Mouse (Mus musculus): Measurements from ENCODE around the gene Spop. TPM values are rescaled to one million over a fixed set of nuclear protein-coding genes. Genes with fewer than 3 reads are reported as not detected.
A peak's percentile ranks its signal among the peaks of the same experiment; 100 is the strongest.

Spop gene
- polyA plus RNA-seq, 1 experiment, result 19.6 TPM

DNA sequence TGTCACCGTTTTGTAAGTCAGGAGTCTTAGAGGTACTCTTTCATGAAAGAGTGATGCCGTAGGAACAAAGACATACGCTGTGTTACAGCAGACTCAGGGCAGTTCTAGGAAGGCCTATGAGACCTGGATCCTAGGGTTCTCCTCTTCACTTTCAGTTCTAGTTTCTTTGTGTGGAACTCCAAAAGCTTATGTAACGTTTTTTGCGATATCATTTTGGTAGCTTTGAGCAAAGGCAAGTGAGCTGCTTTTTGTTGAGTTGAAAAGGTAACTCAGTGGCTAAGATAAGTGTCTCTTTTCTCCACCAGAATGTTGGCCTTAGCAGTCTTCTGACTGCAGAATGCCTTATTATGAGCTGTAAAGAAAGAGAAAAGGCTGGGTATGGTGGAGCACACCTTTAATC is 3.5 kb downstream of the Spop start:
- Histone ChIP-seq H3K4me3 (ENCODE audit: control insufficient read depth, low read depth, low read length) (peak overlapping the region; percentile 72), H3K36me3 (ENCODE audit: control insufficient read depth, insufficient read depth, low read length) (no peaks in the 10 kb centered on the region), H3K27ac (ENCODE audit: control insufficient read depth, insufficient read depth, low read depth, low read length) (peak overlapping the region; percentile 81), H3K27me3 (ENCODE audit: control insufficient read depth, insufficient read depth, low read length) (no peaks in the 10 kb centered on the region), H3K4me1 (ENCODE audit: control insufficient read depth, insufficient read depth, low read length) (peaks cover 4% of the 10 kb centered on the region; the same call in 1 of the 2 replicates)
- TF ChIP-seq POLR2A (IDR thresholded peaks at IDR 0.05; ENCODE audit: control insufficient read depth, low read depth, low read length) (no peak), CTCF (IDR thresholded peaks at IDR 0.05; ENCODE audit: control insufficient read depth, insufficient read depth, insufficient replicate concordance, low read depth, low read length) (no peak)

DNA sequence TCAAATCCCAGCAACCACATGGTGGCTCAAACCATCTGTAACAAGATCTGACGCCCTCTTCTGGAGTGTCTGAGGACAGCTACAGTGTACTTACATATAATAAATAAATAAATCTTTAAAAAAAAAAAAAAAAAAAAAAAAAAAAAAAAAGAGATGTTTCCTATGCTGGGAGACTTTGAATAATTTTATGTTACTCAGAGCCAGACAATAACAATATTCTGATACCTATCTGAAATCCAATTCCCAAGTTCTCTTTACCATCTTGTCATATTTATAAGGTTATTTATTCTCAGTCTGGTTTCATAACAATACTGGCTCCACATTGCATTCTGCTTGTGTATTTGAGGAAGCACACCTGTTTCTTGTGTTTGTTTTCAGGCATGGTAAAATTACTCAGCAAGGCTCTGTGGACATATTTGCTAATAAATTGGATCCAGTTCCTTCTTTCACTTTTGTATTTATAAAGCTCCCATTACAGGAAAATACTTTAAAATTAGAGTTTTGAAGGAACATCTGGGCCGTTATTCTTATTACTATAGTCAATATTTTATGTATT is 7.1 kb downstream of the Spop start:
- H3K27ac ChIP-seq (ENCODE audit: control insufficient read depth, insufficient read depth, low read depth, low read length), result no peak overlapping the region
- TF ChIP-seq POLR2A (IDR thresholded peaks at IDR 0.05; ENCODE audit: control insufficient read depth, low read depth, low read length) (no peak), CTCF (IDR thresholded peaks at IDR 0.05; ENCODE audit: control insufficient read depth, insufficient read depth, insufficient replicate concordance, low read depth, low read length) (no peak)
- no peak overlapping the region for H3K4me3 ChIP-seq (ENCODE audit: control insufficient read depth, low read depth, low read length)
- H3K4me1 ChIP-seq (ENCODE audit: control insufficient read depth, insufficient read depth, low read length), result no peaks in the 10 kb centered on the region
- H3K36me3 ChIP-seq (ENCODE audit: control insufficient read depth, insufficient read depth, low read length), result no peaks in the 10 kb centered on the region
- H3K27me3 ChIP-seq (ENCODE audit: control insufficient read depth, insufficient read depth, low read length), result no peaks in the 10 kb centered on the region

DNA sequence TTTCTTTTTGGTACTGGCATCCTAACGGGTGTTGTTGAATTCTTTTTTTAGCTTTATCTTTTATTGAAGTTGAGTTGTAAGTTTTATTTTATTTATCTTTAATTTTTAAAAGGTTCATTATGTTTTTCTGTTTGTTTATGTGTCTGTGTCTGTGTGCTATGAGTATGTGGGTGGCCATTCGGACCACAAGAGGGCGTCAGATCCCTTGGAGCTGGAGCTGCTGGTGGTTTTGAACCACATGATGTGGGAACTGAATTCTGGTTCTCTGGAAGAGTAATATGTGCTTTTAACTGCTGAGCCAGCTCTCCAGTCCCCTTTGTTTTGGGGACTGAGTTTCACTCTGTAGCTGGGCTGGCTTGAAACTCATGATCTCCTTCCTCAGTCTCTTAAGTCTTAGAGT is 9.6 kb downstream of the Spop start:
- TF ChIP-seq POLR2A (IDR thresholded peaks at IDR 0.05; ENCODE audit: control insufficient read depth, low read depth, low read length), result no peak
- peak; percentile 14; the same call in 1 of the 2 replicates for TF ChIP-seq CTCF (IDR thresholded peaks at IDR 0.05; ENCODE audit: control insufficient read depth, insufficient read depth, insufficient replicate concordance, low read depth, low read length)
- H3K4me3 ChIP-seq (ENCODE audit: control insufficient read depth, low read depth, low read length), result no peak overlapping the region
- no peaks in the 10 kb centered on the region for H3K27me3 ChIP-seq (ENCODE audit: control insufficient read depth, insufficient read depth, low read length)
- no peaks in the 10 kb centered on the region for H3K36me3 ChIP-seq (ENCODE audit: control insufficient read depth, insufficient read depth, low read length)
- no peaks in the 10 kb centered on the region for H3K4me1 ChIP-seq (ENCODE audit: control insufficient read depth, insufficient read depth, low read length)
- no peak overlapping the region for H3K27ac ChIP-seq (ENCODE audit: control insufficient read depth, insufficient read depth, low read depth, low read length)

DNA sequence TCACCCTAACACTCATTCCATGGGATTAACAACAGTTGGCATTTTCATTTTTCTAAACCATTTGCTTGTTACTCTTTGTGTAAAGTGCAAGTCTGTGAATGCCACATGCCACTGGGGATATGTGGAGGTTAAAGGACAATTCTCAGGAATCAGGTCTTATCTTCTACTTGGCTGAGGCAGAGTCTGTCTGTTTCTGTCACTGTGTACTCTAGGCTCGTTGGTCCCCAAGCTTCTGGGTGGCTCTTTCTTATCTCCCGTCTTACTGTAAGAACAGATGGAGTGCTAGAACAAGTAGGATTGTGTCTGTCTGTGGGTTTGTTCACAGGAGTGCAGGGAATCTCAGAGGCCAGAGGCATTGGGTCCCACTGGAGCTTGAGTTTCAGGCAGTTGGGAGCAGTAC is 17.5 kb downstream of the Spop start:
- no peaks in the 10 kb centered on the region for H3K4me1 ChIP-seq (ENCODE audit: control insufficient read depth, insufficient read depth, low read length)
- TF ChIP-seq POLR2A (IDR thresholded peaks at IDR 0.05; ENCODE audit: control insufficient read depth, low read depth, low read length) (no peak), CTCF (IDR thresholded peaks at IDR 0.05; ENCODE audit: control insufficient read depth, insufficient read depth, insufficient replicate concordance, low read depth, low read length) (no peak)
- H3K27me3 ChIP-seq (ENCODE audit: control insufficient read depth, insufficient read depth, low read length), result no peaks in the 10 kb centered on the region
- no peak overlapping the region for H3K4me3 ChIP-seq (ENCODE audit: control insufficient read depth, low read depth, low read length)
- H3K27ac ChIP-seq (ENCODE audit: control insufficient read depth, insufficient read depth, low read depth, low read length), result 0 out of 2 replicates have a peak overlapping the region, but pooled peaks have one; percentile 36
- no peaks in the 10 kb centered on the region for H3K36me3 ChIP-seq (ENCODE audit: control insufficient read depth, insufficient read depth, low read length)

DNA sequence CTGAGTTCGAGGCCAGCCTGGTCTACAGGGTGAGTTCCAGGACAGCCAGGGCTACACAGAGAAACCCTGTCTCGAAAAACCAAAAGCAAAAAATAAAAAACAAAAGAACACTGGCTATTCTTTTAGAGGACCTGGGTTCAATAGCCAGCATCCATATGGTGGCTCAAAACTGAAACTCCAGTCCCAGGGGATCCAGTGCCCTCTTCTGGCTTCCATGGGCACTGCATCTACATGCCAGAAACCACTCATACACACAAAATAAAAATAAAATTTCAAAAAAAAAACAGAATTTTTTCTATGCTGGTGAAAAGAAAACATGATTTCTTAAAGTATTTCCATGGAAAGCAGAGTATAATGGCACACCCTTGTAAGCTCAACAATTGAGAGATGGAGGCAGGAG is 18.3 kb downstream of the Spop start:
- H3K36me3 ChIP-seq (ENCODE audit: control insufficient read depth, insufficient read depth, low read length), result no peaks in the 10 kb centered on the region
- H3K4me3 ChIP-seq (ENCODE audit: control insufficient read depth, low read depth, low read length), result no peak overlapping the region
- no peaks in the 10 kb centered on the region for H3K27me3 ChIP-seq (ENCODE audit: control insufficient read depth, insufficient read depth, low read length)
- H3K4me1 ChIP-seq (ENCODE audit: control insufficient read depth, insufficient read depth, low read length), result no peaks in the 10 kb centered on the region
- TF ChIP-seq POLR2A (IDR thresholded peaks at IDR 0.05; ENCODE audit: control insufficient read depth, low read depth, low read length) (no peak), CTCF (IDR thresholded peaks at IDR 0.05; ENCODE audit: control insufficient read depth, insufficient read depth, insufficient replicate concordance, low read depth, low read length) (peak; percentile 19; the same call in 1 of the 2 replicates)
- no peak overlapping the region for H3K27ac ChIP-seq (ENCODE audit: control insufficient read depth, insufficient read depth, low read depth, low read length)

DNA sequence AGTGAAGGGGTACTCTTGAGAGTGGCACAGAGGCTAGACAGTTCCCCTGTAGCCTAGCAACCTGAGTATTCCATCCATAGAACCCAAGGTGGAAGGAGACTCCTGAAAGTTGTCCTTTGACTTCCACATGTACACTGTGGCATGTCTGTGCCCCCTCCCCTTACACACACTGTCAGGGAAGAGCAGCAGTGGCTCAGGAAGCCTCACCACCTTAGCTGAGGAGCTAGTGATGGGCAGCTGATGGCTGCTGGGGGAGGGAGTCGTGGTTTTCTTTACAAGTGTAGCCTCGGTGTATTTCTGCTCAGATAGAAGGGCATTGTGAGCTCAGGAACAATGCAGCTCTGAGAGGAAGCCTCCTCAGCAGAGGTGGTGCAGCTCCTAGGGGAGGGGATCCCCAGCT is 31.5 kb downstream of the Spop start:
- no peaks in the 10 kb centered on the region for H3K27me3 ChIP-seq (ENCODE audit: control insufficient read depth, insufficient read depth, low read length)
- H3K27ac ChIP-seq (ENCODE audit: control insufficient read depth, insufficient read depth, low read depth, low read length), result peak overlapping the region; percentile 78
- peaks cover 5% of the 10 kb centered on the region for H3K4me1 ChIP-seq (ENCODE audit: control insufficient read depth, insufficient read depth, low read length)
- TF ChIP-seq CTCF (IDR thresholded peaks at IDR 0.05; ENCODE audit: control insufficient read depth, insufficient read depth, insufficient replicate concordance, low read depth, low read length) (no peak), POLR2A (IDR thresholded peaks at IDR 0.05; ENCODE audit: control insufficient read depth, low read depth, low read length) (peak; percentile 41; the same call in 1 of the 2 replicates)
- H3K4me3 ChIP-seq (ENCODE audit: control insufficient read depth, low read depth, low read length), result peak overlapping the region; percentile 86
- no peaks in the 10 kb centered on the region for H3K36me3 ChIP-seq (ENCODE audit: control insufficient read depth, insufficient read depth, low read length)

DNA sequence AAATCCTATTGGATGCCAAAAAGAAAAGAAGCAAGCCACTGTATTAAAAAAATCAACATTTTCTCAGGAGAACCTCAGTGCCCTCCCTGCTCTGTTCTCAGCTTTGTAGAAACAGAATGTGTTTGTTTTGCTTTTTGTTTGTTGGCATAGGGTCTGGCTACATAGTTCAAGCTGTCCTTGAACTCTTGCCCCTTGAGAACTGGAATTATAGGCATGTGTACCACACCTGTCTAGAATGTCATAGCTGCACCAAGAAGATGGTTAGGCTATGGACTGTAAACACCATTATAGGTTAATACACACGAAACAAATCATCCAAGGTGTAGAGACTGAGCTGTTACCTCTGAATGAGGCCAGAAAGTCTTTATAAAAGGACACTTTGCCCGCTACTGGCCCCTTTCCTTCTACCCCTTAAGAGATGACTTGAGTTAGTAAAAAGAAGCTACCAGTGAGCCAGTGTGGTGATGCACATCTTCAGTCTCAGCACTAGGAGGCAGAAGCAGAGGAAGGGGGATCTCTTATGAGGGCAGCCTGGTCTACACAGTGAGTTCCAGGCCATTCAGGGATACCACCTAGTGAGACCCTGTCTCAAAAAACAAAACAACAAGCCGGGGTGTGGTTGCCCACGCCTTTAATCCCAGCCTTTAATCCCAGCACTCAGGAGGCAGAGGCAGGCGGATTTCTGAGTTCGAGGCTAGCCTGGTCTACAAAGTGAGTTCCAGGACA is 32.9 kb downstream of the Spop start:
- Histone ChIP-seq H3K4me3 (ENCODE audit: control insufficient read depth, low read depth, low read length) (no peak overlapping the region), H3K36me3 (ENCODE audit: control insufficient read depth, insufficient read depth, low read length) (no peaks in the 10 kb centered on the region), H3K27ac (ENCODE audit: control insufficient read depth, insufficient read depth, low read depth, low read length) (no peak overlapping the region), H3K27me3 (ENCODE audit: control insufficient read depth, insufficient read depth, low read length) (no peaks in the 10 kb centered on the region), H3K4me1 (ENCODE audit: control insufficient read depth, insufficient read depth, low read length) (peaks cover 5% of the 10 kb centered on the region)
- TF ChIP-seq POLR2A (IDR thresholded peaks at IDR 0.05; ENCODE audit: control insufficient read depth, low read depth, low read length) (no peak), CTCF (IDR thresholded peaks at IDR 0.05; ENCODE audit: control insufficient read depth, insufficient read depth, insufficient replicate concordance, low read depth, low read length) (no peak)
